Mouse (Mus musculus) skeletal muscle tissue, adult 2 months (tissue): Measurements from ENCODE around the gene Rps26.

Experiments
- DNase-seq: peaks from one replicate; pipeline ENCODE4 v3.0.0-alpha.2; 2012; ENCODE audit warnings: low read depth, low spot score

Gene Rps26

GRCm38 (mm10) chr10:128626311-128627310 lies at the start of gene Rps26:
Rps26 (minus strand) TSS chr10:128626747.
- peak; percentile 98 for DNase-seq

- no peak for DNase-seq
Observed at GRCm38 (mm10) chr10:128674469-128675008, 48.0 kb upstream of the Rps26 start.

- DNase-seq = peak; percentile 81
Observed at GRCm38 (mm10) chr10:128673763-128674468, 47.4 kb upstream of the Rps26 start, which contains the start of gene Suox. Suox (minus strand) TSS chr10:128674073.

GRCm38 (mm10) chr10:128671148-128671547 lies 44.6 kb upstream of the Rps26 start:
- no peak for DNase-seq

GRCm38 (mm10) chr10:128668790-128669672 lies 42.5 kb upstream of the Rps26 start:
- no peak for DNase-seq

GRCm38 (mm10) chr10:128665806-128666205 lies 39.3 kb upstream of the Rps26 start:
- no peak for DNase-seq

- no peak for DNase-seq
Observed at GRCm38 (mm10) chr10:128665307-128665706, 38.8 kb upstream of the Rps26 start.

GRCm38 (mm10) chr10:128664808-128665207 lies 38.3 kb upstream of the Rps26 start:
- no peak for DNase-seq

GRCm38 (mm10) chr10:128663441-128664220 lies 37.1 kb upstream of the Rps26 start:
- no peak for DNase-seq

GRCm38 (mm10) chr10:128662465-128662864 lies 35.9 kb upstream of the Rps26 start:
- DNase-seq = no peak

- DNase-seq = no peak
Observed at GRCm38 (mm10) chr10:128659490-128659889, 32.9 kb upstream of the Rps26 start.

GRCm38 (mm10) chr10:128657844-128658243 lies 31.3 kb upstream of the Rps26 start:
- DNase-seq = no peak

GRCm38 (mm10) chr10:128656731-128657130 lies 30.2 kb upstream of the Rps26 start:
- no peak for DNase-seq

GRCm38 (mm10) chr10:128655254-128655653 lies 28.7 kb upstream of the Rps26 start:
- no peak for DNase-seq

- no peak for DNase-seq
Observed at GRCm38 (mm10) chr10:128653866-128654265, 27.3 kb upstream of the Rps26 start.

GRCm38 (mm10) chr10:128646139-128647089 lies 19.9 kb upstream of the Rps26 start:
- no peak for DNase-seq

GRCm38 (mm10) chr10:128645111-128646011 lies 18.8 kb upstream of the Rps26 start, which contains the start of gene Ikzf4:
Ikzf4 (minus strand) TSS chr10:128645991.
- peak; percentile 26 for DNase-seq

GRCm38 (mm10) chr10:128642749-128643148 lies 16.2 kb upstream of the Rps26 start:
- DNase-seq = no peak
